ENCODE assay signal across 11 mouse cellular contexts in the genomic region with DNA sequence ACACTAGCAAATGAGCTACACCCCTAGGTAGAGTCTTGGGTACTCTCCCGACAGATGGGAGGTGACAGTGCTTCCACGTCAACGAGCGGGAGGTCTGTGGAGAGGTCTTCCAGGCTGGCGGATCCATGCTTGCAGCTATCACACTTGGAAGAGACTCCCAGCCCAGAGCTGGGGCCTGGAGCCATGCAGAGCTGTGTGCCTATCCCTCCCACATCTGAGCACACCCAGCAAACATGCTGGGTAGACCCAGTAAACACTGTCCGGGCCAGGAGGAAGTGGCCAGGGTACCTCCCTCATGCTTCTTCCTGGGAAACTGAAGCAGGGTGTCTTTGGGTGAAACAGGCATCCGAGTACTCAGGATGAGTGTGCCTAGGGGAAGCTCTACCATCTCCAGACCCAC. TPM values are rescaled to one million over a fixed set of nuclear protein-coding genes. Genes with fewer than 3 reads are reported as not detected.
DNase-seq lines count a peak whose midpoint lies in the region; ATAC-seq lines count a peak whose summit lies in the region.
"Had no signal": no experiment of that assay in that cellular context is flagged by ENCODE, and none has a peak within 500 bp of the region (broad histone marks: within the 10 kb centered on the region; RNA-seq: fewer than 3 reads in every experiment).

No protein-coding gene starts in this region.

- peaks cover 49% of the 10 kb centered on the region for H3K4me1 ChIP-seq in forebrain, embryonic 10.5 days
- H3K4me1 ChIP-seq in forebrain, embryonic 12.5 days: peaks cover 19% of the 10 kb centered on the region
- peaks cover 39% of the 10 kb centered on the region for H3K4me1 ChIP-seq in stomach, embryonic 15.5 days
- H3K4me1 ChIP-seq in kidney, embryonic 15.5 days: peaks cover 59% of the 10 kb centered on the region

- WGBS in forebrain, embryonic 10.5 days: 87% methylated on average over 7 of the region's 7 CpGs
- 85% methylated on average over 7 of the region's 7 CpGs for WGBS in forebrain, embryonic 12.5 days
- WGBS in stomach, embryonic 15.5 days: 50% methylated on average over 7 of the region's 7 CpGs
- WGBS in kidney, embryonic 15.5 days: 66% methylated on average over 7 of the region's 7 CpGs

- no peak overlapping the region for H3K4me3 ChIP-seq in forebrain, embryonic 10.5 days
- no peak overlapping the region for H3K4me3 ChIP-seq in forebrain, embryonic 12.5 days (replicated peaks)
- H3K4me3 ChIP-seq in stomach, embryonic 15.5 days (replicated peaks): no peak overlapping the region
- no peak overlapping the region for H3K4me3 ChIP-seq in kidney, embryonic 15.5 days (replicated peaks)
- H3K4me3 ChIP-seq: left cerebral cortex, adult 2 months; neural tube, embryonic 12.5 days had no signal

- H3K9me3 ChIP-seq in forebrain, embryonic 10.5 days: no peaks in the 10 kb centered on the region
- no peaks in the 10 kb centered on the region for H3K9me3 ChIP-seq in forebrain, embryonic 12.5 days
- no peaks in the 10 kb centered on the region for H3K9me3 ChIP-seq in stomach, embryonic 15.5 days
- no peaks in the 10 kb centered on the region for H3K9me3 ChIP-seq in kidney, embryonic 15.5 days (replicated peaks)
- H3K9me3 ChIP-seq: neural tube, embryonic 12.5 days had no signal

- H3K4me2 ChIP-seq in forebrain, embryonic 12.5 days: no peak overlapping the region
- H3K4me2 ChIP-seq in stomach, embryonic 15.5 days: peak overlapping the region; percentile 2; the same call in 1 of the 2 replicates
- no peak overlapping the region for H3K4me2 ChIP-seq in kidney, embryonic 15.5 days
- H3K4me2 ChIP-seq: neural tube, embryonic 12.5 days had no signal

- no peaks in the 10 kb centered on the region for H3K36me3 ChIP-seq in forebrain, embryonic 10.5 days (replicated peaks)
- H3K36me3 ChIP-seq in forebrain, embryonic 12.5 days (replicated peaks): no peaks in the 10 kb centered on the region
- no peaks in the 10 kb centered on the region for H3K36me3 ChIP-seq in stomach, embryonic 15.5 days
- H3K36me3 ChIP-seq in kidney, embryonic 15.5 days: no peaks in the 10 kb centered on the region
- H3K36me3 ChIP-seq: neural tube, embryonic 12.5 days had no signal

- no peak for ATAC-seq in forebrain, embryonic 12.5 days (ENCODE audit: low FRiP score)
- 0 out of 2 replicates have a peak, but pooled peaks have one; percentile 2 for ATAC-seq in stomach, embryonic 15.5 days (ENCODE audit: insufficient read depth, low FRiP score, low read depth)
- no peak for ATAC-seq in kidney, embryonic 15.5 days (replicated peaks; ENCODE audit: low FRiP score)

- peaks cover 9% of the 10 kb centered on the region for H3K27me3 ChIP-seq in forebrain, embryonic 10.5 days (ENCODE audit: poor library complexity, severe bottlenecking)
- H3K27me3 ChIP-seq in forebrain, embryonic 12.5 days: peaks cover 7% of the 10 kb centered on the region; the same call in 1 of the 2 replicates
- no peaks in the 10 kb centered on the region for H3K27me3 ChIP-seq in stomach, embryonic 15.5 days (replicated peaks)
- no peaks in the 10 kb centered on the region for H3K27me3 ChIP-seq in kidney, embryonic 15.5 days
- H3K27me3 ChIP-seq: neural tube, embryonic 12.5 days had no signal

- DNase-seq in forebrain, embryonic 10.5 days (ENCODE audit: extremely low spot score, low spot score): no peak
- peak; percentile 3 for DNase-seq in right cerebral cortex, postnatal 14 days
- no peak for DNase-seq in right cerebral cortex, postnatal 10 days (ENCODE audit: low spot score in 2 of 2)
- peak; percentile 74 to 80 for DNase-seq in lung, adult 18-20 months
- DNase-seq in kidney, adult 8-10 months: no peak
- DNase-seq: kidney, postnatal 14 days had no signal

- 0 out of 2 replicates have a peak overlapping the region, but pooled peaks have one; percentile 15 for H3K27ac ChIP-seq in forebrain, embryonic 10.5 days
- H3K27ac ChIP-seq in forebrain, embryonic 12.5 days: no peak overlapping the region
- 0 out of 2 replicates have a peak overlapping the region, but pooled peaks have one; percentile 17 for H3K27ac ChIP-seq in stomach, embryonic 15.5 days
- no peak overlapping the region for H3K27ac ChIP-seq in kidney, embryonic 15.5 days
- H3K27ac ChIP-seq: left cerebral cortex, adult 2 months; neural tube, embryonic 12.5 days had no signal

- no peak overlapping the region for H3K9ac ChIP-seq in forebrain, embryonic 12.5 days
- H3K9ac ChIP-seq in stomach, embryonic 15.5 days: no peak overlapping the region
- H3K9ac ChIP-seq in kidney, embryonic 15.5 days: no peak overlapping the region
- H3K9ac ChIP-seq: neural tube, embryonic 12.5 days had no signal

RNA-seq across cellular contexts. Expression of gene Timp2, which starts 5.0 kb away (rescaled TPM):
- polyA plus RNA-seq in forebrain, embryonic 10.5 days (2016; fragmentation: Nextera tagmentation; extraction: Ambion mirVana): 31.3 and 35.1 TPM in 2 replicates
- polyA plus RNA-seq in forebrain, embryonic 12.5 days (2016; fragmentation: Nextera tagmentation; extraction: Ambion mirVana): 47.0 and 48.0 TPM in 2 replicates
- 78.8 and 83.0 TPM in 2 replicates for polyA plus RNA-seq in stomach, embryonic 15.5 days (2015; fragmentation: Nextera tagmentation; extraction: Ambion mirVana)
- polyA plus RNA-seq in kidney, embryonic 15.5 days (2015; fragmentation: Nextera tagmentation; extraction: Ambion mirVana): 84.4 and 87.7 TPM in 2 replicates

RNA-seq across cellular contexts. Expression of gene Cep295nl, which starts 18.2 kb away (rescaled TPM):
- polyA plus RNA-seq in forebrain, embryonic 10.5 days (2016; fragmentation: Nextera tagmentation; extraction: Ambion mirVana): 0.16 and 0.26 TPM in 2 replicates
- polyA plus RNA-seq in forebrain, embryonic 12.5 days (2016; fragmentation: Nextera tagmentation; extraction: Ambion mirVana): 0.32 and 0.41 TPM in 2 replicates
- polyA plus RNA-seq in stomach, embryonic 15.5 days (2015; fragmentation: Nextera tagmentation; extraction: Ambion mirVana): 0.36 and 0.42 TPM in 2 replicates
- polyA plus RNA-seq in kidney, embryonic 15.5 days (2015; fragmentation: Nextera tagmentation; extraction: Ambion mirVana): 0.44 and 0.80 TPM in 2 replicates

RNA-seq across cellular contexts. Expression of gene Lgals3bp, which starts 41.4 kb away (rescaled TPM):
- 0.47 and 1.0 TPM in 2 replicates for polyA plus RNA-seq in forebrain, embryonic 10.5 days (2016; fragmentation: Nextera tagmentation; extraction: Ambion mirVana)
- 1.2 TPM in 2 replicates for polyA plus RNA-seq in forebrain, embryonic 12.5 days (2016; fragmentation: Nextera tagmentation; extraction: Ambion mirVana)
- 67.4 and 81.5 TPM in 2 replicates for polyA plus RNA-seq in stomach, embryonic 15.5 days (2015; fragmentation: Nextera tagmentation; extraction: Ambion mirVana)
- 13.6 and 18.2 TPM in 2 replicates for polyA plus RNA-seq in kidney, embryonic 15.5 days (2015; fragmentation: Nextera tagmentation; extraction: Ambion mirVana)

RNA-seq across cellular contexts. Expression of gene Cant1, which starts 58.4 kb away (rescaled TPM):
- 19.0 and 19.2 TPM in 2 replicates for polyA plus RNA-seq in forebrain, embryonic 10.5 days (2016; fragmentation: Nextera tagmentation; extraction: Ambion mirVana)
- polyA plus RNA-seq in forebrain, embryonic 12.5 days (2016; fragmentation: Nextera tagmentation; extraction: Ambion mirVana): 25.4 and 27.0 TPM in 2 replicates
- 30.7 and 32.1 TPM in 2 replicates for polyA plus RNA-seq in stomach, embryonic 15.5 days (2015; fragmentation: Nextera tagmentation; extraction: Ambion mirVana)
- 26.7 and 32.9 TPM in 2 replicates for polyA plus RNA-seq in kidney, embryonic 15.5 days (2015; fragmentation: Nextera tagmentation; extraction: Ambion mirVana)

Comparison
In these comparisons a context has a peak if more than half of its experiments do, and no peak if none do; other contexts are left out.
1. DNase-seq: peak in right cerebral cortex, postnatal 14 days (single experiment) and lung, adult 18-20 months (2 of 2); none in forebrain, embryonic 10.5 days (single experiment), right cerebral cortex, postnatal 10 days (0 of 2) and kidney, adult 8-10 months (0 of 2).
2. H3K27ac ChIP-seq: peak in forebrain, embryonic 10.5 days (single experiment) and stomach, embryonic 15.5 days (single experiment); none in forebrain, embryonic 12.5 days (single experiment) and kidney, embryonic 15.5 days (single experiment).